Mouse (Mus musculus) limb, embryonic 12.5 days (tissue): ENCODE measurements around the gene Tnnt1. TPM values are rescaled to one million over a fixed set of nuclear protein-coding genes. Genes with fewer than 3 reads are reported as not detected.

Experiments
- ATAC-seq: fragments of 200-750 bp; cut with Nextera tagmentation; 2 replicates; pipeline ENCODE4 v1.8.0; 2017; ENCODE audit warnings: low read depth, moderate TSS enrichment; ENCODE audit not compliant: insufficient number of reproducible peaks, insufficient read depth, low FRiP score, low TSS enrichment
- H3K27ac ChIP-seq: fragments of 300-500 bp; sonication (generic); 2 replicates; pipeline ENCODE4 v1.5.1; 2016; ENCODE audit warnings: mild to moderate bottlenecking, moderate library complexity
- H3K27me3 ChIP-seq: fragments of 300-500 bp; sonication (generic); 2 replicates; pipeline ENCODE4 v1.6.1; 2016; ENCODE audit warnings: mild to moderate bottlenecking, moderate library complexity
- H3K36me3 ChIP-seq: fragments of 300-500 bp; sonication (generic); 2 replicates; pipeline ENCODE4 v1.6.1; 2016; ENCODE audit warnings: mild to moderate bottlenecking, moderate library complexity
- H3K4me1 ChIP-seq: fragments of 300-500 bp; sonication (generic); replicated peaks from 2 replicates; pipeline ENCODE4 v1.6.1; 2016
- H3K4me2 ChIP-seq: fragments of 300-500 bp; sonication (generic); 2 replicates; pipeline ENCODE4 v1.6.1; 2016; ENCODE audit warnings: mild to moderate bottlenecking, moderate library complexity
- H3K4me3 ChIP-seq: fragments of 300-500 bp; sonication (generic); replicated peaks from 2 replicates; pipeline ENCODE4 v1.5.1; 2016; ENCODE audit warnings: mild to moderate bottlenecking
- H3K9ac ChIP-seq: fragments of 300-500 bp; sonication (generic); replicated peaks from 2 replicates; pipeline ENCODE4 v1.6.1; 2016; ENCODE audit warnings: mild to moderate bottlenecking, moderate library complexity
- H3K9me3 ChIP-seq: fragments of 300-500 bp; sonication (generic); 2 replicates; pipeline ENCODE4 v1.6.1; 2016; ENCODE audit warnings: mild to moderate bottlenecking, moderate library complexity
- WGBS: fragments of 180-500 bp; shearing (Covaris S2); methylation state at CpG from one replicate; pipeline ENCODE4 v1.1.7; 2016; 5-methylcytosine and 5-hydroxymethylcytosine counted together
- polyA plus RNA-seq: library from polyadenylated mRNA; unstranded; fragments of >200 nt; fragmentation: Nextera tagmentation; extraction: Ambion mirVana; gene quantifications from 2 replicates; pipeline ENCODE4 v1.2.1, GENCODE M21; 2016

Gene Tnnt1
- 186 and 195 TPM in 2 replicates for polyA plus RNA-seq

DNA sequence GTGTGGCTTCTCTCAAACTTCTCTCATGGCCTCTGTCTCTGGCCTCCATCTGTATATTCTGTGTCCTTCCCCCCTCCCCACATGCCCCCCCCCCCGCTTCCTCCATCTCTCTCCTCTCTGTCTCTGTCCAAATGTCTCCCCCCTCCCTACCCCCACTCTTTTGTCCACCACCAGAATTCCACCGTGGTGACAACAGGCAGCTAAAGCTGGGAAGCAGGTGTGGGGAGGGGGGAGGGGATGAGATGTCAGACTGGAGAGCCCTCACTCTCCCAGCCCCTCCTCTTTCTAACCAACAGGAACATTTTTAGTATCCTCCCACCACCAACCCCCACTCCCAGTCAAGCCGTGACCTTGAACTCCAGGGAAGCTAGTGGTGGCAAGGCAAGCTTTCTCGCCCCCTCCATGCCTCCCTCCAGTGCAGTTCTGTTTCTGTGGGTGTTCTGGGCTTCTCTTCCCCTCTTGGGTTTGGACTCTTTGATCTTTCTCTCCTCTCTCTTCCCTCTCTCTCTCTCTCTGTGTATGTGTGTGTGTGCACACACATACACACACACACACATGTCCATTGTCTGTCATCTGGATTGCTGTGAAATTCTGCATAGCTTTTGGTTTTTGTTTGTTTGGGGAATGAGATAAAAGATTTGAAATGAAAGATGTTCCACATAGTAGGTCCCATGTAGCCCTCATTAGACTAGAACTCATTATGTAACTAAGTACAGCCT lies at the start of gene Tnnt1:
Gene Tnnt1, minus strand, starts transcription at position 51 of the 719 bp plus-strand sequence.
- H3K9ac ChIP-seq = no peak within 1 kb of the TSS
- 20% methylated on average over 4 of the region's 4 CpGs for WGBS

DNA sequence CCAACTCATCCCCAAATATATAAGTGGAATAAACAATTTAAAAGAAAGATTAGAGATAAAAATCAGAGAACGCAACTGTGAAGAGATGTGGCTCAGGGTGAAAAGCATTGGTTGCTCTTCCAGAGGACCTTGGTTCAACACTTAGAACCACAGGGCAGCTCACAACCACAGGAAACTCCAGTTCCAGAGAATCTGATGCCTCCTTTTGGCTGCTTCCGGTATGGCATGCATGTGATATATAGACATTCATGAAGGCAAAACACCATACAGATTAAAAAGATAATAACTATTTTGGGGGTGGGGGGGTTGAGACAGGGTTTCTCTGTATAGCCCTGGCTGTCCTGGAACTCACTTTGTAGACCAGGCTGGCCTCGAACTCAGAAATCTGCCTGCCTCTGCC lies 46.5 kb upstream of the Tnnt1 start:
- H3K4me3 ChIP-seq = no peak overlapping the region
- ATAC-seq = no peak
- H3K4me2 ChIP-seq = no peak overlapping the region
- H3K27me3 ChIP-seq = no peaks in the 10 kb centered on the region; the same call in 1 of the 2 replicates
- no peaks in the 10 kb centered on the region for H3K9me3 ChIP-seq
- no peak overlapping the region for H3K9ac ChIP-seq
- WGBS = 91% methylated on average over 3 of the region's 3 CpGs
- no peak overlapping the region for H3K27ac ChIP-seq
- H3K4me1 ChIP-seq = no peaks in the 10 kb centered on the region
- no peaks in the 10 kb centered on the region for H3K36me3 ChIP-seq

More for the DNA sequence above, at the start of gene Tnnt1:
- ATAC-seq = 0 out of 2 replicates have a peak, but pooled peaks have one; percentile 17
- H3K4me3 ChIP-seq = peak within 1 kb of the TSS; percentile 21; the same call in 1 of the 2 replicates
- H3K4me1 ChIP-seq = peaks cover 28% of the 10 kb centered on the region
- no peaks in the 10 kb centered on the region for H3K36me3 ChIP-seq
- H3K4me2 ChIP-seq = peak within 1 kb of the TSS; percentile 4; the same call in 1 of the 2 replicates
- H3K27ac ChIP-seq = peak within 1 kb of the TSS; percentile 62
- no peaks in the 10 kb centered on the region for H3K9me3 ChIP-seq
- H3K27me3 ChIP-seq = peaks cover 11% of the 10 kb centered on the region

DNA sequence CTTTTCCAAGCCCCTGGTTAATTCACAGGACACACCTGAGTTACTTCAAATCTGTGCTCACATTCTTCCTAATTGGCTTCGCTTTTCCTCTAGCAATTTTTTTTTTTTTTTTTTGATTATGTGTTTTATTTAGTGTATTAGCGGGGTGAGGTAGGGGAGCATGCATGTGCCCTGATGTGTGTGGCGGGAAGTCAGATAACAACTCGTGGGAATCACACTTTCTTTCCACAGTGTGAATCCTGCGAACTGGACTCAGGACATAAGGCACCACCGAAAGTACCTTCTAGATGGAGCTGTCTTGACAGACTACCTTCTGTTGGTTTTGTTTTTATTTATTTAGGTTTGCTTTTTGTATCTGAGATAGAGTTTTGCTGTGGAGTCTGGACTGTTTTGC lies 41.0 kb upstream of the Tnnt1 start:
- H3K27me3 ChIP-seq = no peaks in the 10 kb centered on the region; the same call in 1 of the 2 replicates
- H3K4me2 ChIP-seq = no peak overlapping the region
- ATAC-seq = no peak
- H3K9me3 ChIP-seq = no peaks in the 10 kb centered on the region
- no peak overlapping the region for H3K4me3 ChIP-seq
- no peaks in the 10 kb centered on the region for H3K36me3 ChIP-seq
- no peak overlapping the region for H3K9ac ChIP-seq
- H3K27ac ChIP-seq = no peak overlapping the region
- WGBS = 71% methylated on average over 6 of the region's 6 CpGs
- no peaks in the 10 kb centered on the region for H3K4me1 ChIP-seq

DNA sequence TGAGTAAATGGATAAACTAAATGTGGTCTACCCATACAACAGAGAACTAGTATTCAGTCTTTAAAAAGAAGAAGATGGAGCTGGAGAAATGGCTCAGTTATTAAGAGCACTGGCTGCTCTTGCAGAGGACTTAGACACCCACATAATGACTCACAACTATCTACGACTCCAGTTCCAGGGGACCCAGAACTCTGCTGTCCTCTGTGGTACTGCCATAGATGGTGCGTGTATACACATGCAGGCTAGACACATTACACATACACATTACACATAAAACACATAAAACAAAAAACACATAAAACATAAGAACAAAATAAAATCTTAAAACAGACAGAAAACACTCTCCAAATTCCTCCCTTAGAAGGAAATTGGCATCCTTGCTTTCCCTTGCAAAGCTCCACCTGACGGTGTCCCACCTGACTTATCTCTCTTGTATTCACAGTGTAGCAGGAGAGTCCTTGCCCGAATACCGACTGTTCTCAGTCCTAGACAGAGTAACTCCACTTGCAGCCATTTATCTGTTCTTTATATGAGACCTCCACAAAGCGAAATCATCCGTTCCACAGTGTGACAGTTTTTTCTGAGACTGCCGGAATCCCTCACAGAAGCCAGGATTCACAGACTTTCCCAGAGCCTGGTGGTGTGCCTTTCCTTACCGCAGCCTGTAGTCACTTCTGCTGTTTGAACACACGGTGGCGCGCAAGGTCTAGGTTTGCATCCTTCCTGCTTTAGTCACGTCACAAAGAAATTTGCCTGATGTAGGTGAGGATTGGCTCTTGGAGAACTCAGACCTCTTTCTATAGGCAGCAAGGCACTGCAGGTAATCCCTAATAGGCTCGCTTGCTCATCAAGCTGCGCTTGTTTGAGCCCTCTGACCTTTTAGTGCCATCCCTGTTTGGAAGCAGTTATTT lies 40.3 kb upstream of the Tnnt1 start:
- no peak overlapping the region for H3K27ac ChIP-seq
- H3K36me3 ChIP-seq = no peaks in the 10 kb centered on the region
- no peaks in the 10 kb centered on the region; the same call in 1 of the 2 replicates for H3K27me3 ChIP-seq
- H3K4me1 ChIP-seq = no peaks in the 10 kb centered on the region
- H3K9me3 ChIP-seq = no peaks in the 10 kb centered on the region
- no peak overlapping the region for H3K4me2 ChIP-seq
- WGBS = 22% methylated on average over 15 of the region's 15 CpGs
- H3K4me3 ChIP-seq = no peak overlapping the region
- no peak overlapping the region for H3K9ac ChIP-seq
- ATAC-seq = peak; percentile 76; the same call in 1 of the 2 replicates

DNA sequence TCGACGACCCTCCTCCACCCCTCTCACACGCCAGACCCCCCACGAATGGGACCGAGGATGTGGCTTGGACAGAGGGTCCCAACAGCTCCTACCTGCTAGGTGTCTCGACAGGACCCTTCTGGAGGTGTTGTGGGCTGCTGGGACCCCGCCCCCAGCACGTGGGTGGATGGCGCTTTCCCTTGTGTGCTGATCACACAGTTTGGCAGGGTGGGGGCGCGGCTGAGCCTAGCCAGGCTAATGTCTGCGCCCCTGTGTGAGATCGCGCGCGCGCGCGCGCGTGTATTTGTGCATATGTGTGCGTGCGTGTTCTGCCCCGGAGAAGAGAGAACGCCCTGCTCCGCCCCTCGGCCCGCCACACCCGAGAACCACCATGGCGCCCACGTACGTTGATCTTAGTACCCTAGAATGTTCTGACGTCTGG lies 31.0 kb upstream of the Tnnt1 start, which contains the start of gene Syt5:
Gene Syt5, minus strand, starts transcription at position 321 of the 421 bp plus-strand sequence.
- Histone ChIP-seq H3K4me2 (peak within 1 kb of the TSS; percentile 72), H3K9ac (0 out of 2 replicates have a peak within 1 kb of the TSS, but pooled peaks have one; percentile 34), H3K36me3 (no peaks in the 10 kb centered on the region), H3K4me1 (peaks cover 8% of the 10 kb centered on the region), H3K27me3 (peaks cover 21% of the 10 kb centered on the region; the same call in 1 of the 2 replicates), H3K4me3 (peak within 1 kb of the TSS; percentile 40), H3K9me3 (no peaks in the 10 kb centered on the region), H3K27ac (no peak within 1 kb of the TSS)
- no peak for ATAC-seq
- WGBS = 17% methylated on average over 33 of the region's 33 CpGs

DNA sequence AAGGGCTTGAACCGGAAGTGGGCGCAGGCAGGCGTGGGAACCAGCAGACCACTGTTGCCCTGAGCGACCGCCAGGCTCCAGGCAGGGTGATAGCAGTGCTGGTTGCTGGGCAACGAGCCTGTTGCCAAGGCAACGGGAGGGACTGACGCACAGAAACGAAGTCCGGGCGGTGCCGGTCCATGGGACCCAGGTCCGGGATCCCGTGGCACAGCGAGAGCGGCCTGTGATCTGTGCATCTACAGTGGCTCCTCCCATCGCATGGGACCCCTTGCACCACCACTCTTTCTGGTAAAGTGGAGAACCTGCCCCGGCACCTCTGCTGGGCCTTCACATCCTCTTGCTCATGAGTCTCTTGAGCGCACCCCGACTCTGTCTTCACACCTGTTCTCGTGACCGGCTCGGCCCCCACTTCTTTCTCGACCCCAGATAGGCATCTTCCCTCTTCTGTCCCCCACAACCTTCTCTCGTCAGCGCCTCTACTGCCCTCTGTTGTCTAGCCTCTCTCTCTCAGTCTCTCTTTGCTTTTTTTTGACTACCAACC lies 30.5 kb upstream of the Tnnt1 start:
- Histone ChIP-seq H3K9ac (0 out of 2 replicates have a peak overlapping the region, but pooled peaks have one; percentile 34), H3K4me2 (peak overlapping the region; percentile 72), H3K4me3 (peak overlapping the region; percentile 40), H3K9me3 (no peaks in the 10 kb centered on the region), H3K27ac (no peak overlapping the region), H3K4me1 (peaks cover 8% of the 10 kb centered on the region), H3K27me3 (peaks cover 21% of the 10 kb centered on the region; the same call in 1 of the 2 replicates), H3K36me3 (no peaks in the 10 kb centered on the region)
- 3% methylated on average over 26 of the region's 26 CpGs for WGBS
- peak; percentile 70 for ATAC-seq

DNA sequence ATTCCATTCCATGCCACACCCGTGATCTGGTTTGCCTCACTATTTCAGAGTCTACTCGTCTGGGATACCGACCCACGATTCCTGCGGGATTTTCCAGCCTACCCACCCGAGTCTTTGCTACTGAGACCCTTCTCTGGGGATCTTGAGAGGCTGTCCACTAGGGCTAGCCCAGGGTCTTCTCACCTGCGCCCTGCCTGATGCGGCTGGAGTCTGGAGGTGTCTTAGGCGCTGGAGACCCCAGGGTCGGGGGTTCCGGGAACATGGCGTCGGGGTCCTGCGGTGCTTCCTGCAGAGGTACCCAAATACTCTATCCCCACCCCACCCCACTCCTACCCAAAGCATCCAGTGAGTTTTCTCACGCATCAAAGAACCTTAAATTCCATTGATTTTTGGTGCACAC lies 29.9 kb upstream of the Tnnt1 start:
- ATAC-seq = peak; percentile 13; the same call in 1 of the 2 replicates
- H3K36me3 ChIP-seq = no peaks in the 10 kb centered on the region
- H3K9me3 ChIP-seq = no peaks in the 10 kb centered on the region
- peak overlapping the region; percentile 72 for H3K4me2 ChIP-seq
- no peak overlapping the region for H3K9ac ChIP-seq
- no peak overlapping the region for H3K27ac ChIP-seq
- H3K4me3 ChIP-seq = no peak overlapping the region
- 75% methylated on average over 15 of the region's 15 CpGs for WGBS
- peaks cover 21% of the 10 kb centered on the region; the same call in 1 of the 2 replicates for H3K27me3 ChIP-seq
- H3K4me1 ChIP-seq = peaks cover 8% of the 10 kb centered on the region

DNA sequence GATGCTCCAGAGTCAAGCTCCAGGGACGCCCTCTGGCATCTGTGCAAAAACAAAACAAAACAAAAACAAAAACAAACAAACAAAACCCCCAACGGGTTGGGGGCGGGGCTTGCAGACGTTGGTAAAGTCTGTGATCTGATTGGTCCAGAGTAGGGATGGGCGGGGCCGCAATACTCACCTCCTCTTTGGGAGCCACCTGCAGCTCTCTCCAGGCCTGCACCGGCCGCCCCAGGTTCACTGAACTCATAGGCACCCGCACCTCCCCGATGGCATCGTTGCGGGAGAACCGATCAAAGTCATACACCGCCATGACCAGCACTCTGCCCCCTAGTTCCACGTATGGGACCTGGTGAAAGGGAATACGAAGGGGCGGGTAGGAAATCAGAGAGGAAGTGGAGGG lies 25.8 kb upstream of the Tnnt1 start:
- H3K36me3 ChIP-seq = no peaks in the 10 kb centered on the region
- no peak for ATAC-seq
- no peak overlapping the region for H3K4me3 ChIP-seq
- 34% methylated on average over 17 of the region's 17 CpGs for WGBS
- H3K9ac ChIP-seq = no peak overlapping the region
- no peak overlapping the region for H3K27ac ChIP-seq
- peaks cover 5% of the 10 kb centered on the region for H3K4me1 ChIP-seq
- no peaks in the 10 kb centered on the region for H3K9me3 ChIP-seq
- H3K27me3 ChIP-seq = peaks cover 7% of the 10 kb centered on the region; the same call in 1 of the 2 replicates
- H3K4me2 ChIP-seq = no peak overlapping the region

DNA sequence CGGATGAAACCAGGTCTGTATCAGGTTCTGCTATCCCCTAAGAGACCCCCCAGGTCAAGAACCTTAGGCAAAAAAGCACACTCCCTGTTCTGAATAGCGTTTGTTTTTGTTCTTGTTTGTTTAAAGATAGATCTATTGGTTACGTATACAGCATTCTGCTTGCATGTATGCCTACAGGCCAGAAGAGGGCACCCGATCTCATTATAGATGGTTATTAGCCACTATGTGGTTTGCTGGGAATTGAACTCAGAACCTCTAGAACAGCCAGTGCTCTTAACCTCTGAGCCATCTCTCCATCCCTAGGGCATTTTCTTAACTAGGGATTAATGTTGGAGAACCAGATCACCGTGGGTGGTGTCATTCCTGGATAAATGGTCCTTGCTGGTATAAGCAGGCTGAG lies 25.2 kb upstream of the Tnnt1 start:
- Histone ChIP-seq H3K4me1 (peaks cover 2% of the 10 kb centered on the region), H3K4me2 (no peak overlapping the region), H3K4me3 (no peak overlapping the region), H3K36me3 (no peaks in the 10 kb centered on the region), H3K9ac (no peak overlapping the region), H3K9me3 (no peaks in the 10 kb centered on the region), H3K27me3 (peaks cover 1% of the 10 kb centered on the region; the same call in 1 of the 2 replicates), H3K27ac (no peak overlapping the region)
- no peak for ATAC-seq
- 63% methylated on average over 5 of the region's 5 CpGs for whole genome bisulfite sequencing

DNA sequence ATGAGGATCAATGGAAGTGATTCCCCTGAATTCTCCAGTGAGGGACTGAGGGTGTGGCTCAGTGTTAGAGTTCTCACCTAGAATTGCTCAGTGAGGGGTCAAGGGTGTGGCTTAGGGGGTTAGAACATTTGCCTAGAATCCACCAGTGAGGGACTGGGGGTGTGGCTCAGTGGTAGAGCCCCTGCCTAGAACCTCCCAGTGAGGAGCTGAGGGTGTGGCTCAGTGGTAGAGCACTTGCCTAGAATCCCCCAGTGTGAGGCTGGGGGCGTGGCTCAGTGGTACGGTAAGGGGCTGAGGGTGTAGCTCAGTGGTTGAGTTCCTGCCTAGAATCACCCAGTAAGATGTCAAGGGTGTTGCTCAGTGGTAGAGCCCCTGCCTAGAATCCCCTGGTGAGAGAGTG lies 22.8 kb upstream of the Tnnt1 start:
- H3K36me3 ChIP-seq = no peaks in the 10 kb centered on the region
- ATAC-seq = no peak
- no peak overlapping the region for H3K27ac ChIP-seq
- no peak overlapping the region for H3K9ac ChIP-seq
- H3K4me2 ChIP-seq = no peak overlapping the region
- H3K9me3 ChIP-seq = no peaks in the 10 kb centered on the region
- no peaks in the 10 kb centered on the region for H3K4me1 ChIP-seq
- WGBS = 65% methylated on average over 2 of the region's 2 CpGs
- H3K27me3 ChIP-seq = no peaks in the 10 kb centered on the region
- H3K4me3 ChIP-seq = no peak overlapping the region
